Mouse (Mus musculus) midbrain, postnatal 0 days (tissue): ENCODE measurements at regions not wholly inside any gene's neighbourhood (a gene's known extent, or its start where the extent isn't known, plus 50 kb on each side); places are given as distances from the start of the nearest gene placed in this dataset.
"Not testable (repeated sequence)": the region's sequence is repeated elsewhere in the genome, so short reads cannot be mapped to it uniquely, and the experiment has no call there.

Experiments used
- ATAC-seq: fragments of 200-750 bp; cut with Nextera tagmentation; 2 replicates; pipeline ENCODE4 v1.8.0; 2017; ENCODE audit warnings: moderate number of reproducible peaks, mild to moderate bottlenecking, moderate TSS enrichment, moderate library complexity; ENCODE audit not compliant: low FRiP score
- DNase-seq: peaks from one replicate; pipeline ENCODE4 v3.0.0-alpha.2; 2015; ENCODE audit warnings: low spot score
- H3K27ac ChIP-seq: fragments of 300-500 bp; sonication (generic); 2 replicates; pipeline ENCODE4 v1.5.1; 2014; ENCODE audit warnings: low read depth, mild to moderate bottlenecking, low read length, mixed read lengths
- H3K27me3 ChIP-seq: fragments of 300-500 bp; sonication (generic); 2 replicates; pipeline ENCODE4 v1.6.1; 2014; ENCODE audit warnings: low read length, control low read depth, mixed read lengths; ENCODE audit not compliant: insufficient read depth
- H3K36me3 ChIP-seq: fragments of 300-500 bp; sonication (generic); 2 replicates; pipeline ENCODE4 v1.6.1; 2014; ENCODE audit warnings: low read length, control low read depth, mixed read lengths; ENCODE audit not compliant: insufficient read depth
- H3K4me1 ChIP-seq: fragments of 300-500 bp; sonication (generic); 2 replicates; pipeline ENCODE4 v1.6.1; 2014; ENCODE audit warnings: mild to moderate bottlenecking, control low read depth, antibody characterized with exemption, low read length, mixed read lengths; ENCODE audit not compliant: insufficient read depth
- H3K4me2 ChIP-seq: fragments of 300-500 bp; sonication (generic); 2 replicates; pipeline ENCODE4 v1.6.1; 2014; ENCODE audit warnings: low read depth, mild to moderate bottlenecking, low read length, mixed read lengths; ENCODE audit not compliant: poor library complexity, severe bottlenecking
- H3K4me3 ChIP-seq: fragments of 300-500 bp; sonication (generic); 2 replicates; pipeline ENCODE4 v1.5.1; 2014; ENCODE audit warnings: low read depth, mild to moderate bottlenecking, low read length, moderate library complexity
- H3K9ac ChIP-seq: fragments of 300-500 bp; sonication (generic); replicated peaks from 2 replicates; pipeline ENCODE4 v1.6.1; 2014; ENCODE audit warnings: mild to moderate bottlenecking, low read length, moderate library complexity, mixed read lengths; ENCODE audit not compliant: poor library complexity, severe bottlenecking
- H3K9me3 ChIP-seq: fragments of 300-500 bp; sonication (generic); 2 replicates; pipeline ENCODE4 v1.6.1; 2016; ENCODE audit warnings: low read length, control low read depth
- CTCF ChIP-seq: IDR thresholded peaks from 2 replicates; pipeline ENCODE4 v1.5.1; 2016; ENCODE audit warnings: antibody characterized with exemption, mild to moderate bottlenecking
- WGBS: fragments of 180-500 bp; shearing (Covaris S2); extraction: QIAGEN DNeasy Blood & Tissue Kit; methylation state at CpG from one replicate; pipeline ENCODE4 v1.1.7; 2014; 5-methylcytosine and 5-hydroxymethylcytosine counted together

DNA sequence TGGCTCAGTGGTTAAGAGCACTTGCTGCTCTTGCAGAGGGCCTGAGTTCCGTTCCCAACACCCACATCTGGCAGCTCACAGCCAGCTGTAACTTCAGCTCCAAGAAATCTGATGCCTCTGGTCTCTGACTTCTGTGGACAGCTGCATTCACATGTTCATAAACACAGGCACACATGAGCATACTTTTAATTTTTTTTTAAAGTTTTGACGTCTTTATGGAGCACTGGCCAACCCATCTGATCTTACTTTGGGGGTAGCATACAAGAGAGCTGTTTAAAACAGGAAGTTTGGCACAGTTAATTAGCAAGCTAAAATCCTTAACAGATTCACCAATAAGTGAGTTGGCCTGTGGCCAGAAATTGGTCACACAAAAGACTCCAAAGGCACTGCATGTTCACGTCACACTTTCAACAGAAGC is 81.2 kb upstream of the Atl2 start:
- H3K9me3 ChIP-seq, result no peaks in the 10 kb centered on the region
- H3K27me3 ChIP-seq, result no peaks in the 10 kb centered on the region
- H3K4me3 ChIP-seq, result no peak overlapping the region
- H3K4me2 ChIP-seq, result no peak overlapping the region
- H3K36me3 ChIP-seq, result no peaks in the 10 kb centered on the region
- ATAC-seq, result no peak
- no peak overlapping the region for H3K27ac ChIP-seq
- no peaks in the 10 kb centered on the region for H3K4me1 ChIP-seq
- H3K9ac ChIP-seq, result no peak overlapping the region
- WGBS, result 74% methylated on average over 3 of the region's 3 CpGs
- TF ChIP-seq CTCF, result no peak
- DNase-seq, result no peak

DNA sequence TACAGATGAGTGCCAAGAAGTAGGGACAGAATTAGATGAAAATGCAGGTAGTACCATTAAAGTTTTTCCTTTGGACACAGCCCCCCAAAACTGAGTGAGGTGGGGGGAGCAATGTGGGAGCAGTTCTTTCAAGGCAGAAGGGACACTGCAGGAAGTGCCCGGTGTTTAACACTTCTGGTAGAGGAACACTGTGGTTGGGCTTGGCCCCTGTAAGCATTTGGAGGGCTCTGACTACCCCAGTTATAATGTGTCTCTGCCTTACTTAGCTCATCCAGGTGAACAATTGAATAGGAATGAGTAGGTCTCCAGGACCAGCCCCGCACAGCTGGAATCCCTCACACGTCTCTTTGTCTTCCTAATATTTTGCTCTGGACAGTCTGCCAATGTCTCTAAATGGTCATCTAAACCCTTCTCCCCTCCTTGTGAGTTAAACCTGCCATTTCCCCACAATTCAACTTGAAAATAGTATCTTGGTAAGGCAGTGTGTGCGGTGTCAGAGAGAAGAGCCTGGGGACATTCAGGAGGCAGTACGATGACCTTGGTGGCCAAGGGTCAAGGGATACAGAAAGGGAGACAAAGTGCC is 80.7 kb upstream of the Atl2 start:
- no peaks in the 10 kb centered on the region for H3K4me1 ChIP-seq
- DNase-seq, result no peak
- no peaks in the 10 kb centered on the region for H3K36me3 ChIP-seq
- H3K4me3 ChIP-seq, result peak overlapping the region; percentile 28
- no peak overlapping the region for H3K9ac ChIP-seq
- no peak for TF ChIP-seq CTCF
- H3K27me3 ChIP-seq, result no peaks in the 10 kb centered on the region
- peak; percentile 4; the same call in 1 of the 2 replicates for ATAC-seq
- WGBS, result 82% methylated on average over 5 of the region's 5 CpGs
- no peaks in the 10 kb centered on the region for H3K9me3 ChIP-seq
- peak overlapping the region; percentile 51 for H3K4me2 ChIP-seq
- H3K27ac ChIP-seq, result 0 out of 2 replicates have a peak overlapping the region, but pooled peaks have one; percentile 63

DNA sequence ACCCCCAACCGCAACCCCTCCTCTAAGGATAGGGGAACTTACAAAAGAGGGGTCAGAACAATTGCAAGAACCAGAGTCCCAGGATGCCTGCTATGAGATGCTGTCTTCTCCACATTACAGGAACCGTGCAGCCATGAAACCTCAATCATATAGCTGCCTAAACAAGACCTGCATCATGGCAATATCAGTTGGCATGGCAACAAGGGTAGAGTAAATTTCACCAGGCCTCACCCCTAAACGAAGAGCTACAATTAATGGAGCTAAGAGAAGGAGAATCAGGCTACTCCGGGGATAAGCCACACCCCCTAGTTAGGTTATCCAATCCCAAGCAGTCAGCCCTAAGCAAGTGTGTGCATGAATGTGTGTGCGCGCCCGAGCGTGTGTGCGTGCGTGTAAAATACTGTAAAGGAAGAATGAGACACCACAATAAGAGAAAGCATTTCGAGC is 80.1 kb upstream of the Atl2 start:
- Histone ChIP-seq H3K9ac (peak overlapping the region; percentile 14; the same call in 1 of the 2 replicates), H3K4me1 (no peaks in the 10 kb centered on the region), H3K4me2 (peak overlapping the region; percentile 51), H3K9me3 (no peaks in the 10 kb centered on the region), H3K36me3 (no peaks in the 10 kb centered on the region), H3K4me3 (peak overlapping the region; percentile 28), H3K27me3 (no peaks in the 10 kb centered on the region), H3K27ac (peak overlapping the region; percentile 63; the same call in 1 of the 2 replicates)
- peak; percentile 62 for DNase-seq
- 17% methylated on average over 11 of the region's 11 CpGs for WGBS
- peak; percentile 88 for ATAC-seq
- no peak for TF ChIP-seq CTCF

DNA sequence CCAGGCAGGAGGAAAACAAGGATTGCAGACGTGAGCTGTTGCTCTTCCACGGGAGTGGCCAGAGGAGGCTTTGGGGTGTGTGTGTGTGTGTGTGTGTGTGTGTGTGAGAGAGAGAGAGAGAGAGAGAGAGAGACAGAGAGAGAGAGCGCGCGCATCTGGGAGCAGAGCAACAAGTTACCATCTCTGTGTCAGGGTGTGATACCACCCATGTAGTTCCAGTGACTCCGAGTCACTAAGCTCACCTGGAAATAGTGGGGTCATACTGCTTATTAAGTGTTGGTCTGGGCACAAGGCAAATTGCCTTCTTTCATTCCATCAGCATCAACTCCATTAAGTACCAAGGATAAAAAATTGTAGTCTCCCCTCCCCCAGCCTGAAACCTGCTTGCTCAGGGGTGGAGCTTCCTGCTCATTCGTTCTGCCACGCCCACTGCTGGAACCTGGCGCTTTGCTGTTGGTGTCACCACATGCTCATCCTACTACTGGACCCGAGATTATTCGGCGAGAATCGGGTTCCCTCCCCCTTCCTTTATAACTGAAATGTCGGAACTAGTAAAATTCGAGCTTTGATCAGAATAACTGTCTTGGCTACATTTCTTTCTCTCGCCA is 79.3 kb upstream of the Atl2 start:
- H3K4me3 ChIP-seq, result peak overlapping the region; percentile 28
- DNase-seq (peak; percentile 58), ATAC-seq (peak; percentile 82)
- H3K27ac ChIP-seq, H3K27me3 ChIP-seq, H3K36me3 ChIP-seq, H3K4me1 ChIP-seq, H3K9ac ChIP-seq, H3K9me3 ChIP-seq: not testable (repeated sequence)
- H3K4me2 ChIP-seq, result peak overlapping the region; percentile 51
- WGBS, result 20% methylated on average over 16 of the region's 16 CpGs

DNA sequence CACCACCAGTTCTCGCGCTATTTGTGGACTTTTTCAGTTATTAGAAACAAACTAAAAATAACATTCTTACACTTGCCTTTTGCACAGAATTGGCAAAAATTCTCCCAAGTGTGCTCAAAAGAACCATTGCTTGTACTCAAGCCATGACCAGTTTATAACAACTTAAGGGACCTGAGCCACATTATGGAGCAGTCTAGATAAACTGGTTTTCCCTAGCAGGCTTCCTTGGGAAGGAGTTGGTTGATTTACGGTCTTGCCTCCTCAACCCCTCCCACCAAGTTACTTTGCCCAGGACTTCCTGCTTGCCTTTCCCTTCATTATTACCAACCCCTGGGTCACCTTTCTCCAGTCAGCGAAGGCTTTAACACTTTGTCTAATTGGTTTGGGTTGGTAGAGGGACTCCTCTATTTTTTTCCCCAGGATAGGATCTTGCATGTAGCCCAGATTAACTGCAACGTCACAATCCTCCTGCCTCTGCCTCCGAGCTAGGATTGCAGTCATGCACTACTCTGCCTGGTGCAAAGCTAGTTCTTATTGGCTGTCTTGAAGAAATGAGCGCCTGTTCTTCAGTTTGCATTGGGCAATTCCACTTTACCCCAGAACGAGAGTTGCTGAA is 75.9 kb upstream of the Atl2 start:
- no peak for TF ChIP-seq CTCF
- ATAC-seq (no peak), DNase-seq (no peak)
- 84% methylated on average over 8 of the region's 8 CpGs for WGBS
- no peaks in the 10 kb centered on the region for H3K27me3 ChIP-seq
- H3K36me3 ChIP-seq, result no peaks in the 10 kb centered on the region
- H3K9ac ChIP-seq, result no peak overlapping the region
- H3K9me3 ChIP-seq, result no peaks in the 10 kb centered on the region
- H3K27ac ChIP-seq, result no peak overlapping the region
- no peak overlapping the region for H3K4me2 ChIP-seq
- no peaks in the 10 kb centered on the region for H3K4me1 ChIP-seq
- no peak overlapping the region for H3K4me3 ChIP-seq

DNA sequence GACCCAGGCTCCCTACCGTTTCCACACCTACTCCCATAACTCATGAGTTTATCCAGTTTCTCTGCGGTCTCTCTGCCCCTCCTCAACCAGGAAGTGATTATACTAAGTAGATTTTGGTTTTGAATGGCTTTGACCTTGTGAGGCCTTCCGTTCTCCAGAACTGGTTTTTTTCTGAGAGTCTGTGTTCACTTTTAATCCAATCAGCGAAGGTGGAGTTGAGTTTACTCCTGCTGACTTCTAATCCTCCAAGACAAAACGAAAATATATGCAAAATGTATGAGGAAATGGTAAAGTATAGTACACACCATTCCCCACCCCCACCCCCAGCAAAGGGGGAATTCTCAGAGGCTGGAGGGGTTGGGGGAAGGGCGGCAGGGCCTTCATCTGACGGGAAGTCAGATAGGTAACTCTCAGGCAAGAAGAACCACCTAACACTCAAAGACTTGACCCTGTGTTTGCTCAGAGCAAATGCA is 73.6 kb upstream of the Atl2 start:
- TF ChIP-seq CTCF, result no peak
- no peak overlapping the region for H3K9ac ChIP-seq
- H3K27me3 ChIP-seq, result no peaks in the 10 kb centered on the region
- DNase-seq (no peak), ATAC-seq (no peak)
- no peak overlapping the region for H3K4me2 ChIP-seq
- no peak overlapping the region for H3K27ac ChIP-seq
- no peaks in the 10 kb centered on the region for H3K9me3 ChIP-seq
- no peaks in the 10 kb centered on the region for H3K36me3 ChIP-seq
- 28% methylated on average over 7 of the region's 7 CpGs for WGBS
- no peaks in the 10 kb centered on the region for H3K4me1 ChIP-seq
- no peak overlapping the region for H3K4me3 ChIP-seq
